Mouse (Mus musculus) cerebellum, postnatal 10 days (tissue): ENCODE data around the gene Tmem88.

ENCODE experiments used
- DNase-seq, 2 experiments: peaks; one replicate each; pipeline ENCODE4 v3.0.0; 2021; ENCODE audit warnings: mixed read lengths in 2 of 2

The Tmem88 gene

GRCm38 (mm10) chr11:69415668-69416451, 17.8 kb upstream of the Tmem88 start:
- peak; percentile 83 to 90 for DNase-seq

- DNase-seq: peak; percentile 92 to 94
Observed at GRCm38 (mm10) chr11:69415327-69415667, 17.3 kb upstream of the Tmem88 start.

GRCm38 (mm10) chr11:69414421-69415326, 16.6 kb upstream of the Tmem88 start:
- peak; percentile 34 for DNase-seq

GRCm38 (mm10) chr11:69413221-69414181, 15.5 kb upstream of the Tmem88 start, which contains the start of gene Kdm6b:
Kdm6b (minus strand) TSS chr11:69413675.
- DNase-seq: peak; percentile 86 to 92

DNA sequence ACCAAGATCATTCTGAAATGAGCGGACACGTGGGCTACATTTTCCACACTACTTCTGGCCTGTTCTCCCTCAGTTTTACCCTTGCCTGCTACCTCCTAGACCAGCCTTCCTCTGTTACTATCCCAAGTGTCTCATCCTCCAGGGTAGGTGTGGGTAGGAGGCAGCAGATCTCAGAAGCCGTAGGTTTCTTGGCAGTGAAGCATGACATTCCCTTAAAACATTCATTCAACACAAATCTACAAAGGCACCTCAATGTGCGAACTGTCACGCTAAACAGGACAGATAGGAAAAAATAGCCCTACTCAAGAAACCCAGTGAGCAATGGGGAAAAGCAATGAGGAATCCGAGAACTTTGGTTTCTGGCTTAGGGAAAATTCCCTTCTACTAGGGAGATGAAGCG, 14.5 kb upstream of the Tmem88 start:
- peak in 1 of 2 experiments; percentile 11 for DNase-seq

- DNase-seq: peak; percentile 75 to 78
Observed at GRCm38 (mm10) chr11:69411538-69412203, 13.6 kb upstream of the Tmem88 start.

GRCm38 (mm10) chr11:69411073-69411535, 13.1 kb upstream of the Tmem88 start:
- peak; percentile 99 to 100 for DNase-seq

- peak; percentile 59 to 69 for DNase-seq
Observed at GRCm38 (mm10) chr11:69410310-69411072, 12.5 kb upstream of the Tmem88 start.

- DNase-seq: no peak
Observed at GRCm38 (mm10) chr11:69410045-69410309, 11.9 kb upstream of the Tmem88 start.

DNA sequence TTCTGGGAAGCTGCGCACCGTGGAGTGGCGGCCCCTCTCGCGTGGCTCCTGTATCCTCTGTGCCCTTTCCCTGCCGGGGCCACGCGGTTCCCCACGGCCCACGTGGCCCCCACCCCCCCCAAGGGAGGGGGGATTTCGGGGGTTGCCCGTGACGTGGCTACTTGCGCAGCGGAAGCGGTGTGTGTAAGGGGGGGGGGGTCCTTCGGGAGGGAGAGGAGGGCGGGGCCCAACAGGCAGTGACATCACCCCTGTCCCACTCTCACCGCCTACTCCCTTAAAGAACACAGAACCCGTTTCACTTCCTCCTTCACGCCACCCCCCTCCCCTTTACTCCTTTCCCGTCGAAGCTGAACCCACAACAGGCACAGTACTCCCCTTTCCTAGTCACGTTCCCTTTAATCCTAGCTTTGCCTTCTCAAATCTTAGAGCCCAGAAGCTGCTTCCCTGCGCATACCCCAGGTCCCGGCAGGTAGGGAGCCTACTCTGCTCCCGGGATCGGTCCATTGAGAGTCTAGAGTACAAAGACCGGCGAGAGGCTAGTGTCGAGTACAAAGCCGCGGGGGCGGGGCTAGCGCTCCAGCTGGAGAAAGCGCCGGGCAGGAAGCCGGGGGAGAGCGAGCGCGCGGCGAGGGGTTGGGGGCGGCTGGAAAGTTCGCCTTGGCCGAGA, 11.5 kb upstream of the Tmem88 start:
- DNase-seq: peak; percentile 88 to 90

- peak; percentile 85 for DNase-seq
Observed at GRCm38 (mm10) chr11:69408541-69409377, 10.7 kb upstream of the Tmem88 start.

DNA sequence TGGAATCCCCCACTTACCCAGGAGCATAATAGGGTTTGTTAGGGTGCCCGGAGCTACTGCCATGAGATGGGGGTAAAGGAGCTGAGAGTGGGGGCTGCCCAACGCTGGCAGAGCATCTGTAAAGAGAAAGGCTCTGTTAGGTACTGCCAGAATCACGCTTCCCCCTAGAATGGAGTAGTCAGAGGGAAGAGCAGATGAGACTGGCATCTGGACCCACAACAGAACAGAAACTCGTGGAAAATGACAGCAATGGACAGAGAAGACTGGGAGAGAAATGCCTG, 9.6 kb upstream of the Tmem88 start:
- no peak for DNase-seq

GRCm38 (mm10) chr11:69406867-69407723, 9.1 kb upstream of the Tmem88 start:
- DNase-seq: no peak

GRCm38 (mm10) chr11:69406282-69406681, 8.2 kb upstream of the Tmem88 start:
- DNase-seq: no peak

DNA sequence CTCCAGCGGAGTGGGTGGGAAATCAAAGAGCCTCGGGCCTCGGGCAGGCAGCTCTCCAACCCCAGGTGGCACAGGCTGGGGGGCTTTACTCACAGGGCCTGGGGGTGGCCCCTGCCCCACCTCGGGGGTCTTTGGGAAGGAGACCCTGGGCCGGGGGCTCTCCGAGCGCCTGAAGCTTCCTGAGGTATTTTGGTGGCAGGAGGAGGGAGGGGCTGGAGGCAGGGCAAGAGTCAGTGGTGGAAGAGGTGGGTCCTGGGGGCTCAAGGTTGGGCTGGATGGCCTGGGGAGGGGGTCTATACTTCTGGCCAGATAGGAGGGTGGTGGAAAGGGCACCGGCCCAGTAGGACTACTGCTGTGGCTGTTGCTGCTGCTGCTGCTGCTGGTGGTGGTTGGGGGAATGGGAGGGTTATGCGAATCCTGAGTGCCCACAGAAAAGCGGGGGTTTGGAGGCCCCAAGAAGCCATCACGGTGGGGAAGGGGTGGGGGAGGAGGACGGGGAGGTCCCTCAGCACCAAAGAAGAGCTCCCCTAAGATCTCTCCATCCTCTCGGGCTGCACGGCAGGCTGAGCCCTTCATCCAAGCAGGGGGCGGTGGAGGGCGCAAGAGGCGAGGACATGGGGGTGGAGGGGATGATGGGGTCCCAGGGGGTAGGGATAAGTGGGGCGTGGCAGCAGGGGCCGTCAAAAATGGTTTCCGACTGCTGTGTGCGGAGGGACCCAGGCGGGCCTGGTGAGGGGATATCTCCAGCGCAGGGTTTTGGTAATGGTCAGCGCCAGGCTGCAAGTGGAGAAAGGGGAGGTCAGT, 7.6 kb upstream of the Tmem88 start:
- DNase-seq: no peak

DNA sequence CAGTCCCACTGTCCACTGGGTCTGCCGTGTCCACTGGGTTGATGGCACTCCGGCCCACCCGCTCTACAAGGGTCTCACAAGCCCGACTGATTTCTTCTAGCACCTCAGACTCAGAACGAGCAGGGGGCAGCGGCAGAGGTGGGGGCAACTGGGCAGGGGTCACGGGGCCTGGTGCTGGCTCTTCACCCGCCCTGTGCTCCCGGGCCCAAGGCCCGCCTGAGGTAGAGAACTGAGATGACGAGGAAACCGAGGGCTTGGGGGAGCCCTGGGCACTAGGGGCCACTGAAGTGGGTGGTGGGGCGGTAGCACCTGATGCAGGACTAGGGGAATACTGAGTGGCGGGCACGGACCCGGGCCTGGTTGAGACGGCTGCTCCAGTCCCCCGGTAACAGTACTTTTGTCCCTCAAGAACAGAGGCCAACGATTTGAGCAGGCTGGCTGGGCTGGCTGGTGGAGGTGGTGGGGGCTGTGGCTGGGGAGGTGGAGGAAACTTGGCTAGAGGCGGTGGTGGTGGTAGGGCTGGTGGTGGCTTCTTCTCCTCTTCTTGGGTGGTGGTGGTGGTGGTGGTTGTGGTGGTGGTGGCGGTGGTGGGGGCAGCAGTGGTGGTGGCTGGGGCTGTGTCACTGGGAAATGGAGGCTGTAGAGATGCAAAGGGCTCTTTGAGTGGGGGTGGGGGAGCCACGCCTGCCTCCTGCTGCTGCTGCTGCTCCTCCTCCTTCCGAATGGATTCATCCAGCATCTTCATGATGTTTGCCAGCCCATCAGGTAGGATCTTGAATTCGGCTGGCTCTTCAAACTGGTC, 6.8 kb upstream of the Tmem88 start:
- DNase-seq: peak in 1 of 2 experiments; percentile 24
